Mouse (Mus musculus) forebrain, embryonic 13.5 days (tissue): ENCODE results near the gene Rer1. TPM values are rescaled to one million over a fixed set of nuclear protein-coding genes. Genes with fewer than 3 reads are reported as not detected.

Source experiments
- ATAC-seq: fragments of 200-750 bp; cut with Nextera tagmentation; 2 replicates; pipeline ENCODE4 v1.8.0; 2017
- H3K27ac ChIP-seq: fragments of 300-500 bp; sonication (generic); 2 replicates; pipeline ENCODE4 v1.5.1; 2015; ENCODE audit warnings: inconsistent platforms, mild to moderate bottlenecking, moderate library complexity
- H3K27me3 ChIP-seq: fragments of 300-500 bp; sonication (generic); 2 replicates; pipeline ENCODE4 v1.6.1; 2015; ENCODE audit warnings: mild to moderate bottlenecking, inconsistent platforms
- H3K36me3 ChIP-seq: fragments of 300-500 bp; sonication (generic); 2 replicates; pipeline ENCODE4 v1.6.1; 2015; ENCODE audit warnings: mild to moderate bottlenecking, inconsistent platforms; ENCODE audit not compliant: poor library complexity, severe bottlenecking
- H3K4me1 ChIP-seq: fragments of 300-500 bp; sonication (generic); 2 replicates; pipeline ENCODE4 v1.6.1; 2015; ENCODE audit warnings: inconsistent platforms
- H3K4me2 ChIP-seq: fragments of 300-500 bp; sonication (generic); 2 replicates; pipeline ENCODE4 v1.6.1; 2015; ENCODE audit warnings: inconsistent platforms, mild to moderate bottlenecking, moderate library complexity
- H3K4me3 ChIP-seq: fragments of 300-500 bp; sonication (generic); 2 replicates; pipeline ENCODE4 v1.5.1; 2015; ENCODE audit warnings: mild to moderate bottlenecking, inconsistent platforms
- H3K9ac ChIP-seq: fragments of 300-500 bp; sonication (generic); 2 replicates; pipeline ENCODE4 v1.6.1; 2015; ENCODE audit warnings: mild to moderate bottlenecking, inconsistent platforms
- H3K9me3 ChIP-seq: fragments of 300-500 bp; sonication (generic); replicated peaks from 2 replicates; pipeline ENCODE4 v1.6.1; 2016; ENCODE audit warnings: inconsistent platforms
- WGBS: fragments of 180-500 bp; shearing (Covaris S2); methylation state at CpG from one replicate; pipeline ENCODE4 v1.1.7; 2015; 5-methylcytosine and 5-hydroxymethylcytosine counted together
- polyA plus RNA-seq: library from polyadenylated mRNA; unstranded; fragments of >200 nt; fragmentation: Nextera tagmentation; extraction: Ambion mirVana; gene quantifications from 2 replicates; pipeline ENCODE4 v1.2.1, GENCODE M21; 2015

The Rer1 gene
- polyA plus RNA-seq, 1 experiment from 2014 or later: 130 TPM

DNA sequence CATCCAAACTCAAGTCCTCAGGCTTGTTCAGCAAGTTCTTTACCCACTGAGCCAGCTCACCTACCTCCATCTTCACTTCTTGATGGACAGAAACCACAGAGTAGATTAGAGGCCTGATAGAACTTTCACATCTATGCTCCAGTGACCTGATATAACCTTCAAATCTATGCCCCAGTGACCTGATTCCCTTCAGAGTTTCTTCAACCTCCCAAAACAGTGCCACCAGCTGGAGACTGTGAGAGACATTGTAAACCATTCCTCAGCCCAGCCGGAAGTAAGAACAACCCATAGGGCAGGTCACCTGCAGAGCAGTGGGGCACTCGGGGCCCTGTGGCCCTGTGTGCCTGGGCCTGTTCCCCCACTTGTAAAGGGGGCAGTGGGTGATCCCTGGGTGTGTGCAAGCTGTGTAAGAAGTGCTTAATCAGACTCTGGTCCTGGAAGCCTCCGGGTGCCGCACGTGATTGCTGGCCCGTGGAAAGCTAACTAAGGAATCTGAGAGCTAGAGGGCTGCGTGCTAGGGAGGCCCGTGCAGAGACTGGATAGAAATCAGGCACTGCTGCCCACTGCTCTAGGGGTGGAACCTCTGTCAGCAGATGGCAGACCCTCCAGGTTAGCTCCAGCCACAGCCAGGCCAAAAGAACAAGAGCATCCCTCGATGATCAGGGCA is 37.8 kb upstream of the Rer1 start:
- WGBS: 79% methylated on average over 9 of the region's 9 CpGs

DNA sequence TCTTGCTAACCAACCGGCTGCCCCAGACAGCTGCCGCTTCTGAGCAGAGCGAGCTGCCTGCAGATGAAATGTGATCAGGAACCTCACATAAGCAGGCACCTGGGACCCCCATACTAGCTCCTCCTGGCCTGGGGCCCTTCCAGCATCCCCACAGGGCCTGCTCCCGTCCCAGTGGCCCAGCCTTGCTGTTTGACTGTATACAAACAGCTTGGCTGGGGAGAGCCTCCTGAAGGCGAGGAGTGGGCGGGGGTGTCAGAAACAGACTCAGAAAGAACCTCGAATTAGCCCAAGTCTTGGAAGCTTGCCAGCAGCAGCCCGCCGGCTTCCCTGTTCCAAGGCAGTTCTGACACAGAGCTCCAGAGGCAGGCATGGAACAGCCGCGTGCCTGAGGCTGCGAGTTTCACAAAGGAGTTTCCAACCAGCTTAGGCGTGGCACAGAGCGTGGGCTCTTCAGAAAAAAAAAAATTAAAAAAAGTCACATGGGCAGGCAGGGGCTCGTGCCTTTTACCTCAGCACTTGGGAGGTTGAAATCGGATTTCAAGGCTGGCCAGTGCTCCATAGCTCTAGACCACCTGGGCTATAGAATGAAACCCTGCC is 36.4 kb upstream of the Rer1 start:
- Histone ChIP-seq H3K4me1 (peaks cover 51% of the 10 kb centered on the region), H3K4me3 (no peak overlapping the region), H3K36me3 (no peaks in the 10 kb centered on the region), H3K9me3 (no peaks in the 10 kb centered on the region), H3K27me3 (no peaks in the 10 kb centered on the region), H3K9ac (0 out of 2 replicates have a peak overlapping the region, but pooled peaks have one; percentile 0), H3K4me2 (peak overlapping the region; percentile 33), H3K27ac (peak overlapping the region; percentile 77)
- WGBS: 9% methylated on average over 16 of the region's 16 CpGs
- ATAC-seq: peak; percentile 92

More for the DNA sequence above, 37.8 kb upstream of the Rer1 start:
- H3K4me3 ChIP-seq: no peak overlapping the region
- no peaks in the 10 kb centered on the region for H3K9me3 ChIP-seq
- no peak overlapping the region for H3K4me2 ChIP-seq
- ATAC-seq: no peak
- H3K4me1 ChIP-seq: peaks cover 39% of the 10 kb centered on the region
- H3K27me3 ChIP-seq: no peaks in the 10 kb centered on the region
- H3K27ac ChIP-seq: no peak overlapping the region
- no peaks in the 10 kb centered on the region for H3K36me3 ChIP-seq
- H3K9ac ChIP-seq: no peak overlapping the region

DNA sequence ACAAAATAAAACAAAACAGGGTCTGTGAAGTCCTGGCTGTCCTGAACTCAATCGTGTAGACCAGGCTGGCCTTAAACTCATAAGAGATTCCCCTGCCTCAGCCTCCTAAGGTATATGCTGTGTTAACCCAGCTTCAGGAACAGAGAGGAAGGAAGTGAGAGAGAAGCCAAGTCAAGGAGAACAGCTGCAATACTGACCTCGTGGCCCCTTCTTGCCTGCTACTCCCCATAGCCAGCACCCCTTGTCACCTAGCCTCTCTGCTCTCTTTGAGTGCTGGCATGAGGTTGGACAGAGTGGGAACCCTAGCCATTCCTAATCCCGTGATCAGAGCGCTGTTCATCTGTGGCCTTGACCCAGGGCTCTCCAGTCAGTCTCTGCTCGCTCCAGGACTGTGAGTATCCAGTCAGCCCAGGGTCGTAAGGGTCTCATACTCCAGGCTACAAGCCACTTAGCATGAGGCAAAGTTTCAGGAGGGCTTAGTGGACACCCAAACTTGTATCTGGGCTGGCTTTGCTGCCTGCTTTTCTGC is 35.8 kb upstream of the Rer1 start:
- no peaks in the 10 kb centered on the region for H3K36me3 ChIP-seq
- no peak overlapping the region for H3K4me3 ChIP-seq
- H3K4me2 ChIP-seq: peak overlapping the region; percentile 33; the same call in 1 of the 2 replicates
- 84% methylated on average over 6 of the region's 6 CpGs for WGBS
- peak overlapping the region; percentile 77 for H3K27ac ChIP-seq
- peak; percentile 23; the same call in 1 of the 2 replicates for ATAC-seq
- no peaks in the 10 kb centered on the region for H3K27me3 ChIP-seq
- peaks cover 52% of the 10 kb centered on the region for H3K4me1 ChIP-seq
- no peaks in the 10 kb centered on the region for H3K9me3 ChIP-seq
- H3K9ac ChIP-seq: no peak overlapping the region

DNA sequence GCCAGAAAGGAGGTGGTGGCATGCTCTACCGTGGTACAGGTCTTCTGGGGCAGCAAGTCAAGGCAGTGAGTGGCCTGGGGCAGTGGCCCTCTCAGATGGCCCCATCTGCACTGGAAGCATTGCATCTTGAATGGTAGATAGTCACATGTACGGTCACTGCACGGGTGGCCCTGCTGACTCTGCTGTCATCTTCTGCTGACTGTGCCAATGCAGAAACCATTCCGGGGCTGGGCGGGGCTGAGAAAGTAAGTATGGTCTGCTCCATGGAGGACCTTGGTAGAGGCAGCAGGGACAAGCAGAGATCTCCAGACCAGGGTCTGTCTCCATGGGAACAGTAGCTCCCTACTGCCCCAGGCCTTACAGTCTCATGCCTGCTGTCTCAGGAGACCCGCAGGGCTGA is 35.0 kb upstream of the Rer1 start:
- H3K27me3 ChIP-seq: no peaks in the 10 kb centered on the region
- no peak for ATAC-seq
- H3K9me3 ChIP-seq: no peaks in the 10 kb centered on the region
- H3K4me1 ChIP-seq: peaks cover 48% of the 10 kb centered on the region
- no peaks in the 10 kb centered on the region for H3K36me3 ChIP-seq
- H3K4me3 ChIP-seq: no peak overlapping the region
- 90% methylated on average over 6 of the region's 6 CpGs for WGBS
- no peak overlapping the region for H3K4me2 ChIP-seq
- no peak overlapping the region for H3K9ac ChIP-seq
- no peak overlapping the region for H3K27ac ChIP-seq

DNA sequence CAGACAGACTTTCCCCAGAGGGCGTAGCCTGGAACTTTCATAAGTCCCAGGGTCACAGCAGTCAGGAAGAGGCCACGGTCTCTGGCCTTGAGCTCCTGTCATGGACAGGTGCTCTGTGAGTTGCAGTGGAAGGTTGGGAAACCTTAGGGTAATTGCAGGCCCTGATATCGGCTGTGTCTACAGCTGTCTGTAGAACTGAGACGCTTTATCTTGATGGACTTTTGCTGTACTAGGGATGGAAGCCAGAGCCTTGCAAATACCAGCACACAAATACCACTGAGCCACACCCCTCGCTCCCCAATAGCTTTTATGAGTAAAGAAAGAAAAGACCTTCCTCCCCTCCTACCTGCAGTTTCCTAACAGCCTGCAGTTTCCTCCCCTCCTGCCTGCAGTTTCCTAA is 34.4 kb upstream of the Rer1 start:
- Histone ChIP-seq H3K4me2 (no peak overlapping the region), H3K27ac (no peak overlapping the region), H3K4me1 (peaks cover 48% of the 10 kb centered on the region), H3K36me3 (no peaks in the 10 kb centered on the region), H3K4me3 (no peak overlapping the region), H3K9me3 (no peaks in the 10 kb centered on the region), H3K9ac (no peak overlapping the region), H3K27me3 (no peaks in the 10 kb centered on the region)
- 85% methylated on average over 5 of the region's 5 CpGs for WGBS
- ATAC-seq: no peak

DNA sequence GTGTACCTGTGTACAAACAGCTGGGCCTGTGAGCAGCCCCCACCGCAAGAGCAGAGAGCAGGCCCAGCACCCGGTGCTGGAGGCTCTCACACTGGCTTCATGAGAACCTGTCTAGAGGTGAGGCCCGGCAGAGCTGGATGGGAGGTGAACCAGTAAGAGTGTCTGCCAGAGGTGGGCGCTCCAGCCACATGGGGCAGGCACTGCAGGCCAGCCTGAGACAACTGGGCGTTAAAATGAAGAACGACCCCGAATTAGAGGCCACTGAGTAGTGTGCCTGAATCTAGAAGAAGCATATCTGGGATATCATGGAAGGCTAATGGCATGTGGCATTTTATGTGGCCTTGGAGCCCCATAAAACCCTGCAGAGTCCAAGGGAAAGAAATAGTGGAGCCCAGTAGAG is 33.9 kb upstream of the Rer1 start:
- Histone ChIP-seq H3K4me1 (peaks cover 47% of the 10 kb centered on the region), H3K4me3 (no peak overlapping the region), H3K9ac (no peak overlapping the region), H3K4me2 (no peak overlapping the region), H3K27ac (no peak overlapping the region), H3K36me3 (no peaks in the 10 kb centered on the region), H3K27me3 (no peaks in the 10 kb centered on the region), H3K9me3 (no peaks in the 10 kb centered on the region)
- 82% methylated on average over 7 of the region's 7 CpGs for WGBS
- ATAC-seq: no peak

DNA sequence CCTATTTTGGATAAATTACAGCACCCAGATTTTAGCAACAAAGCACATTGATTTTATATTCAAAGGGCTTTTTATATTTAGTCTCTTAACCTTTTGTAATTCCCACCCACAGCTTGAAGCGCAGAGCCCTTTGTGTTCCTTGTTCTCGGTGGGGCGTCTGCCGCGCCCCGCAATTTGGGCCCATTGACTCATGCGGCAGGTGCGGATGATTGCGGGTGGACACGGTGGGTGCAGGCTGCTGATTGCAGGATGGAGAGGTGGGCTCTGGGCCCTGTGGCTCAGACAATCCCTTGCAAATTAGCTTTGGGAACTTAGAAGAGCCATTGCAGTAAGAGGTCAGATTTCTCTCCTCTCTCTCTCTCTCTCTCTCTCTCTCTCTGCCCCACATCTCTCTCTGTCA is 32.1 kb upstream of the Rer1 start:
- Histone ChIP-seq H3K27ac (peak overlapping the region; percentile 58; the same call in 1 of the 2 replicates), H3K27me3 (no peaks in the 10 kb centered on the region), H3K36me3 (no peaks in the 10 kb centered on the region), H3K4me3 (no peak overlapping the region), H3K9ac (no peak overlapping the region), H3K9me3 (no peaks in the 10 kb centered on the region), H3K4me1 (peaks cover 43% of the 10 kb centered on the region), H3K4me2 (no peak overlapping the region)
- ATAC-seq: no peak
- WGBS: 56% methylated on average over 10 of the region's 10 CpGs

DNA sequence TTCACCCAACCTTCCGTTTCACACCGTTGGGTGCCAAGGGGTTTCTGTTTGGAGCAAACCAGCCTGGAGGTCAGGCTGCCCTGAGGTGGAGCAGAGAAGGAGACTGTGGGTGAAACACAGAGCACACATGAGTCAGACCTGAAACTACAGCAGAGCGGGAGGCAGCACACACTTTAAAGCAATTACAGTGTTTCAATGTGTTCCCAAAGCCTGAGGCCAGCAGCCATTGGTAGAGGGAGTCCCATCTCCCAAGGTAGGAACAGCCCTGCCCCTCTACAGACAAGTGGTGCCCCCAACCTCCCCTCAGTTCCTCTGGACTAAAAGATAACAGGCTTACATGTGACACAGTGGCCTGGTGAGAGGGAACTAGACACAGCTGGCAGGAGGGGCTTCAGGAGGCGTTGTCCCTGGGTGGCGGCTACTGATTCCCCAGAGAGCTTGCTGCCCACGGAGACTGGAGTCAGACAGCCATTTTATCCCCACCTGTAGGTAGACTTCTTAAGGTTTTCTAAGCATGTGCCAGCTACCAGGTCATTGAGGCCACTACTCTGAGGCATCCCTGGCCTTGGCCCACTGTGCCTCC is 31.3 kb upstream of the Rer1 start:
- Histone ChIP-seq H3K27me3 (no peaks in the 10 kb centered on the region), H3K36me3 (no peaks in the 10 kb centered on the region), H3K4me1 (peaks cover 36% of the 10 kb centered on the region), H3K4me3 (no peak overlapping the region), H3K27ac (no peak overlapping the region; the same call in 1 of the 2 replicates), H3K4me2 (no peak overlapping the region), H3K9ac (no peak overlapping the region), H3K9me3 (no peaks in the 10 kb centered on the region)
- 85% methylated on average over 6 of the region's 6 CpGs for WGBS
- no peak for ATAC-seq

DNA sequence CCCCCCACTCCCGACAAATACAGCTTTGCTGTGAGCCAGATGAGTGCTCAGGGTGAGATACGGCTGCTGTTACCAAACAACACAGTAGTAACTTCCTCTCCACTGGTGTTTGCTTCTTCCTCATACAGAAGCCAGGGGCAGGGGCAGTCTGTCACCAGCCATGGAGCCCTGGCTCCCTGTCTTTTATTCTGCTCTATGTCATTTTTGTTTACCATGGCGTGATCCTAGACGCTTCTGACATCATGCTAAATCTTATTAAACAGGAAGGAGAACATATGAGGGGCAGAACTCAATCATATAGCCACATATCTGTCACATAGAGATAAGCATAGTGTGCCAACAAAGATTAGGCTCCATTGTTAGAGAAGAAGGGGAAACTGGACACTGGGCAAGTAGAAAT is 30.4 kb upstream of the Rer1 start:
- 91% methylated on average over 4 of the region's 4 CpGs for WGBS
- Histone ChIP-seq H3K9me3 (no peaks in the 10 kb centered on the region), H3K36me3 (no peaks in the 10 kb centered on the region), H3K4me2 (no peak overlapping the region), H3K9ac (no peak overlapping the region), H3K27ac (no peak overlapping the region), H3K4me1 (peaks cover 27% of the 10 kb centered on the region), H3K27me3 (no peaks in the 10 kb centered on the region), H3K4me3 (no peak overlapping the region)
- ATAC-seq: no peak

DNA sequence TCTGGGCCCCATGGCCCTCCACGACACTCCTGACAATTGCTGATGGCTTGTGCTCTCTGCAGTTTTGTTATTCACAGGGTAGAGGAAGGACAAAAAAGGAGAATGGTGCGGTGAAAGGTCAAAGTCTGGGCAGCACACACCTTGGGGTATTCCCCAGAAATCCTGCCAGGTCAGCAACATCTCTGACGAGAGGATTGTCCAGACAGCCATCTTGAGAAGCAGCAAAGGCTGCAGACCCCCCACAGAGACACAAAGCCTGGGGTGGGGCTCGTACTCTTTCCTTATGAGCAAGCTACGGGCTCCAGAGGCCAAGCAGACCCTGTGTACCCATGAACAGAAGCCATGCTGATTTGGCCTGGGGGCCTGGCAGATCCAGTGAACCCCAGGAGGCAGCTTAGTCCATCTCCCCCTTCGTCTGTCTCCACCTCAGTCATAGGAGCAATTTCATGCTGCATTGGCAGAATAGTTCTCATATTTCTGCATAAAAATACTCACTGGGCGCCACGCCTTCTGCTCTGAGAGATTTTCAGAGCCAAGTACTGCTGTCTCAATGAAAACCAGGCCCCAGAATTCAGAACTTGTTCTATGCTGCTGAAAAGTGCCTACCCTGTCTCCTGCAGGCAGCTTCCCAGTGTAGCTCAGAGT is 27.7 kb upstream of the Rer1 start:
- no peak overlapping the region for H3K27ac ChIP-seq
- peaks cover 15% of the 10 kb centered on the region for H3K4me1 ChIP-seq
- no peak overlapping the region for H3K9ac ChIP-seq
- no peaks in the 10 kb centered on the region for H3K36me3 ChIP-seq
- no peak overlapping the region for H3K4me2 ChIP-seq
- ATAC-seq: no peak
- H3K27me3 ChIP-seq: no peaks in the 10 kb centered on the region
- WGBS: 63% methylated on average over 8 of the region's 8 CpGs
- H3K9me3 ChIP-seq: no peaks in the 10 kb centered on the region
- no peak overlapping the region for H3K4me3 ChIP-seq

DNA sequence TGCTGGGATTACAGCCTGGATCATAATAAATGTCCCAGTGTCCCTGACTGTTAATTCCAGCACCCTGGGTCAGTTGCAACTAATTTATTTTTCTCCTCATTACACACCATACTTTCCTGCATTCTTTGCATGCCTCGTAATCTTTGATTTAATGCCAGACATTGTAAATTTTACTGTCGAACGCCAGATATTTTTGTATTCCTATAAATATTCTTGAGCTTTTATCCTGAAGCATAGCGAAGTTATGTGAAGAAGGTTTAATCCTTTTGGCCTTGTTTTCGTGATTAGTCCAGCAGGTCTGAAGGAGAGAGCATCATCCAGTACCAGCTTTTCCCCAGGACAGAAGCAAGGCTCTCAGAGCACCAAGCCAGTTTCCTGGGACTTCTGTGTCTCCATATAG is 23.3 kb upstream of the Rer1 start:
- no peaks in the 10 kb centered on the region for H3K36me3 ChIP-seq
- H3K27ac ChIP-seq: no peak overlapping the region
- no peak for ATAC-seq

DNA sequence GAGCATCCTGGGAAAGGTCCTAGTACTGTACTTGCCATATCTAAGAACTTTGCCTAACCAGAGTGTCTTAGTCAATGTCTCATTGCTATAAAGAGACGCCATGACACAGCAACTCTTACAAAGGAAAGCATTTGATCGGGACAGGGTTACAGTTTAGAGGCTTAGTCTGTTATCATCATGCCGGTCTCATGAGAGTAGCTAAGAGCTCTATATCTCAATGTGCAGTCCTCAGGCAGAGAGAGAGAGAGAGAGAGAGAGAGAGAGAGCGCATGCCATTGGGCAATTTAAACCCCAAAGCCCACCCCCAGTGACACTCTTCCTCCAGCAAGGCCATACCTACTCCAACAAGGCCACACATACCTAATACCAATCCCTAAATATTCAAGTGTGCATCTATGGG is 21.7 kb upstream of the Rer1 start:
- 97% methylated on average over 4 of the region's 4 CpGs for WGBS
- Histone ChIP-seq H3K9me3 (no peaks in the 10 kb centered on the region), H3K4me1 (no peaks in the 10 kb centered on the region), H3K27ac (no peak overlapping the region), H3K27me3 (no peaks in the 10 kb centered on the region), H3K36me3 (no peaks in the 10 kb centered on the region), H3K9ac (no peak overlapping the region), H3K4me3 (no peak overlapping the region), H3K4me2 (no peak overlapping the region)
- ATAC-seq: no peak

More for the DNA sequence above, 23.3 kb upstream of the Rer1 start:
- Histone ChIP-seq H3K9me3 (no peaks in the 10 kb centered on the region), H3K4me2 (no peak overlapping the region), H3K9ac (no peak overlapping the region), H3K4me3 (no peak overlapping the region), H3K27me3 (no peaks in the 10 kb centered on the region), H3K4me1 (no peaks in the 10 kb centered on the region)
- 84% methylated on average over 5 of the region's 5 CpGs for WGBS
